Mouse (Mus musculus) c-Kit-positive CD71-positive TER-119-negative erythroid progenitor cells, embryonic 14.5 days (primary cell): Measurements from ENCODE around the gene S100a1.

Experiments
- DNase-seq: peaks from one replicate; pipeline ENCODE4 v3.0.0-alpha.2; 2013; ENCODE audit warnings: low read depth

Gene S100a1

GRCm38 (mm10) chr3:90465081-90465685 is 49.0 kb downstream of the S100a1 start:
- DNase-seq, result no peak

GRCm38 (mm10) chr3:90464552-90465080 is 49.6 kb downstream of the S100a1 start:
- DNase-seq, result no peak

- DNase-seq, result no peak
These were observed 51.6 kb downstream of the S100a1 start for GRCm38 (mm10) chr3:90462579-90462978.

GRCm38 (mm10) chr3:90461935-90462334 is 52.3 kb downstream of the S100a1 start:
- DNase-seq, result no peak
